Mouse (Mus musculus) mouse trophoblast stem cell (cell line): ENCODE results near the gene Vps37c.

Source experiments
- in situ Hi-C, 2 experiments: fragments of 300-500 bp; cut with MseI, MboI; formaldehyde crosslinking; loops; 2 replicates in 1 of 2; 3 replicates in 1 of 2; pipeline ENCODE4 v1.15.1; 2025

The Vps37c gene

GRCm38 (mm10) chr19:10689470-10690166 lies 1.1 kb downstream of the Vps37c start:
- in situ Hi-C loops: no loop called here

- in situ Hi-C loops: no loop called here
Observed at GRCm38 (mm10) chr19:10690336-10690735, 1.8 kb downstream of the Vps37c start.

- in situ Hi-C loops: no loop called here
Observed at GRCm38 (mm10) chr19:10691121-10691520, 2.6 kb downstream of the Vps37c start.

GRCm38 (mm10) chr19:10691660-10692059 lies 3.1 kb downstream of the Vps37c start:
- in situ Hi-C loops: no loop called here

GRCm38 (mm10) chr19:10692361-10692760 lies 3.8 kb downstream of the Vps37c start:
- in situ Hi-C loops: no loop called here

GRCm38 (mm10) chr19:10693926-10694682 lies 5.6 kb downstream of the Vps37c start:
- in situ Hi-C loops: no loop called here

GRCm38 (mm10) chr19:10695801-10696200 lies 7.3 kb downstream of the Vps37c start:
- in situ Hi-C loops: no loop called here

GRCm38 (mm10) chr19:10698131-10698991 lies 9.8 kb downstream of the Vps37c start:
- in situ Hi-C loops: no loop called here

GRCm38 (mm10) chr19:10699851-10700250 lies 11.3 kb downstream of the Vps37c start:
- in situ Hi-C loops: loop anchor here in 1 of 2 experiments (25.0 kb wide), 1 partner anchor 262 kb away; the partner anchor contains the start of gene Ms4a10

- in situ Hi-C loops: loop anchor here in 1 of 2 experiments (25.0 kb wide), 1 partner anchor 261 kb away; the partner anchor contains the start of gene Ms4a10
Observed at GRCm38 (mm10) chr19:10701013-10701726, 12.6 kb downstream of the Vps37c start.

GRCm38 (mm10) chr19:10702125-10702524 lies 13.6 kb downstream of the Vps37c start:
- in situ Hi-C loops: loop anchor here in 1 of 2 experiments (25.0 kb wide), 1 partner anchor 260 kb away; the partner anchor contains the start of gene Ms4a10

- in situ Hi-C loops: loop anchor here in 1 of 2 experiments (25.0 kb wide), 1 partner anchor 259 kb away; the partner anchor contains the start of gene Ms4a10
Observed at GRCm38 (mm10) chr19:10703470-10703869, 14.9 kb downstream of the Vps37c start.

- in situ Hi-C loops: loop anchor here in 1 of 2 experiments (5.0 to 25.0 kb wide), 2 partner anchors 40 to 255 kb away; partner anchors contain the start of gene Ms4a10
Observed at GRCm38 (mm10) chr19:10707087-10707875, 18.7 kb downstream of the Vps37c start.

- in situ Hi-C loops: loop anchor here in 1 of 2 experiments (5.0 to 25.0 kb wide), 2 partner anchors 41 to 254 kb away; partner anchors contain the start of gene Ms4a10
Observed at GRCm38 (mm10) chr19:10707881-10708280, 19.3 kb downstream of the Vps37c start.

- in situ Hi-C loops: loop anchor here in 1 of 2 experiments (5.0 to 25.0 kb wide), 2 partner anchors 42 to 253 kb away; partner anchors contain the start of gene Ms4a10
Observed at GRCm38 (mm10) chr19:10708900-10709299, 20.4 kb downstream of the Vps37c start.

- in situ Hi-C loops: loop anchor here (5.0 to 25.0 kb wide), 3 partner anchors 42 to 253 kb away; partner anchors contain the start of genes Ccdc86 (in 1 of the 2) and Ms4a10 (in 1 of the 2)
Observed at GRCm38 (mm10) chr19:10709360-10710087, 21.0 kb downstream of the Vps37c start.

GRCm38 (mm10) chr19:10710088-10710511 lies 21.6 kb downstream of the Vps37c start:
- in situ Hi-C loops: loop anchor here (10.0 to 25.0 kb wide), 2 partner anchors 235 to 252 kb away; partner anchors contain the start of genes Ccdc86 (in 1 of the 2) and Ms4a10 (in 1 of the 2)

- in situ Hi-C loops: loop anchor here (10.0 to 25.0 kb wide), 2 partner anchors 234 to 252 kb away; partner anchors contain the start of genes Ccdc86 (in 1 of the 2) and Ms4a10 (in 1 of the 2)
Observed at GRCm38 (mm10) chr19:10710751-10711150, 22.2 kb downstream of the Vps37c start.
